Mouse (Mus musculus) megakaryocyte, embryonic 14.5 days (primary cell): Measurements from ENCODE around the gene Arl4d.

ENCODE experiments used
- FLI1 ChIP-seq: IDR thresholded peaks from 2 replicates; pipeline ENCODE4 v1.6.1; 2012; ENCODE audit warnings: low read length, inconsistent platforms, mixed read lengths
- GATA1 ChIP-seq: IDR thresholded peaks from 3 replicates; pipeline ENCODE4 v1.6.1; 2012; ENCODE audit warnings: mixed read lengths, low read length, inconsistent platforms, borderline replicate concordance

DNA sequence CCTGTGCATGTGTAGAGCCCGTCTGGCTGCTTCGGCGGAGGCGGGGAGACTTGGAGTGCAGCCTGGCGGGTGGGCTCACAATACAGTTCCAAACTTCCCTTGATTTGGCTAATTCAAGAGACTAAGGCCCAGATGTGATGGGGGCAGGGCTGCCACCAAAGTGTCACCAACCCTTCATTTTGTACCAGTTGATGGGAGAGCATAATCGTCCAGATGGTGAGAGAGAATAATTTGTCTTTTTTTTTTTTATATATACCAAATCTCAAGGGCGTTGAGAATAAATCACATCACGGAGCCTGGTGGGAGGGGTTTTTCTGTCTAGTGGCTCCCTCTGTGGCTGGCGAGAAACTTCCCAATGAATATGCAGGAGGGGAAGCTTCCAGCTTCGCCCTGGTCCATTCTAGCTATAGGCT, 24.4 kb downstream of the Arl4d start:
- no peak for TF ChIP-seq GATA1
- no peak for TF ChIP-seq FLI1
